Mouse (Mus musculus): ENCODE results near the gene Mylk.
"Not testable (repeated sequence)": the region's sequence is repeated elsewhere in the genome, so short reads cannot be mapped to it uniquely, and the experiment has no call there.

Gene Mylk

DNA sequence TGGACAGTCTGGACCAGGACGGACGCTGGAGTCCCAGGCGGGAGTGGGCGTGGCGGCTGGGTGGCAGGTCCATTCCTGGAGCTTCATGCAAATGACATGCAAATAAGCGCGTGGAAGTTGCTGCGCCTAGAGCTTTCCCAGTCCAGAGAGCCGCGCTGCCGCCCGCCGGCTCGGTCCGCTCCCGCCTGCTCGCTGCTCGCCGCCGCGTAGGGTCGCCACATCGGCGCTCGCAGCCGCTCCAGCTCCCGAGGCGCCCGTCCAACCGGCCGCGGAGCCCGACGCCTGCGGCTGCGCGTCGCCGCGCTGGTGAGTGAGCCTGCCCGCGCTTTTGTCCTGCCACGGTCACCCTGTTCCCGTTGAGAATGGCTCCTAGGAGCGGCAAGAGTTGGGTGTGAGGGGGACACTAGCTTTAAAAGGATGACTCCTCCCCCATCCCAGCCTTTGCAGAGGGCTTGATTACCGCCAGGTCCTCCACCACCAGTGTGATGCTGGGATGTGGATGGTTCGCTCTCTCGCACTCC lies at the start of gene Mylk:
Gene Mylk (plus strand): TSS at position 146 of the 521 bp plus-strand sequence.
- DNase-seq (ENCODE audit: low read depth, low spot score): peak; percentile 87

DNA sequence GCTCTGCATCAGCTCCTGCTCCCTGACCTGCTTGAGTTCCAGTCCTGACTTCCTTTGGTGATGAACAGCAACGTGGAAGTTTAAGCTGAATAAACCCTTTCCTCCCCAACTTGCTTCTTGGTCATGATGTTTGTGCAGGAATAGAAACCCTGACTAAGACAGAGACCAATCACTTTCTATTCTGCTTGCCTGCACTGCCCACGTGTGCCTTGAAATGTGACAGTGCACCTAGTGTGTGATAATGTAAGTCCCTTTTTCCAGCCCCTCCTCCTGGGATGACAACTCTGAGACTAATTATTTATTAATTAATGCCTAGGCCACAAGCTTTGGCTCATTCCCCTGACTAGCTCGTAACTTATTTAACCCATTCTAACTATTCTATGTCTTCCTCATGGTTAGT lies 46.3 kb upstream of the Mylk start:
- not testable (repeated sequence) for DNase-seq (ENCODE audit: low read depth, low spot score)

DNA sequence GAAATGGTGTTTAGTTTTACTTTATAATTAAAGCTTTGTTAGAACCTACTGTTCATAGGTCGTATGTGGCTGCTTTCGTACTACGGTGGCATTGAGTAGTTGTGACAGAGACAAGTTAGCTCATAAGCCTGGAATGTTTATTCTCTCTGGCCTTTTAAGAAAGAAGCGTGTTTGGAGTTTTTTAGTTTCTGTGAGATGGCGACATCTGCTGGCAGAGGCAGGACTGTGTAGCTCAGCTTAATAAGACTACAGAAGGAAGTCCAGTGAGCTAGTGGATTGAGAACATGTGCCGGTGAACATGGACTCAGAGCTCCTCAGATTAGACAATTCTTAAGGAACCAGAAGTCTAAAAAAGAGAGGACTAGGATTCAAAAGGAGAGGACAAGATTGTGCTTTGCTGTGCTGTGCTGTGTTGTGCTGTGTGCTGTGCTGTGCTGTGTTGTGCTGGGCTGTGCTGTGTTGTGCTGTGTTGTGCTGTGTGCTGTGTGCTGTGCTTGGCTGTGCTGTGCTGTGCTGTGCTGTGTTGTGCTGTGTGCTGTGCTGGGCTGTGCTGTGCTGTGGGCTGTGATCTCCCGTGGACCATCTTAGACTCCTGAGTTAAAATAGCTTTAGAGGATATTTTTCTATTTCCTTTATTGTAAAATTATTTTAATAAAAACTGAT lies 44.7 kb upstream of the Mylk start:
- DNase-seq (ENCODE audit: low read depth, low spot score): peak; percentile 79

DNA sequence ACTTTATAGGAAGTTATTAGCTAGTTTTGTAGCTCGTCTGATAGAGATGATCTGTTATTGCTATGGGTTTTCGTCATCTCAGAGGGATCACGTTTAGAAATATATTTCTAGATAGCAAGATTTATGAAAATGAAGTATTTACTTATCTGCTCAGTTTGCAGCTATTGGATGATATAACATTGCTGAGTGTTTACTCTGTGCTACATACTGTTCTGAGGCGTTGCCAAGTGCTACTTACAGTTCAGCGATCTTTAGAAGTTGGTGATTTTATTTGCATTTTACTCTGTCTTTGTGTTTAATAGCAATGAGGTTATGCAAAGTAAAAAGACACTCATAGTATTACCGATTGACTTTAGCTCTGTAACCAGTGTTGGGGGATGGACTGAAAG lies 44.2 kb upstream of the Mylk start:
- no peak for DNase-seq (ENCODE audit: low read depth, low spot score)

DNA sequence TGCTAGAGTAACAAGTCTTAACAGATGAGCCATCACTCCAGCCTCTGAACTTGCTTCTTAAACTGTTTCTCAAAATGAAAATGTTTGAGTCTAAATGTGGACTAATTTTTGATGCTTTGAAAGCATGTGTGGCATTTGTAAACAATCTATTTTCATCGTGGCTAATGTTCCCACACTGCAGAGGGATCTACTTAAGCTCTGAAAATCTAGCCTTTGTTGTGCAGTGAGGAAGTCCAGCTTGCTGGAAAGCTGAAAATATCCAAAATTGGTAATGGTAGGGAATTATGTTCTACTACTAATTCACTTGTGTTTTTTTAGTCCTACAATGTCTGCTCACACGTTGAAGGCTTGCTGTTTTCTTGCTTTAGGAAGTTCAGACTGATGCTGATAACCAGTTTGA lies 39.0 kb upstream of the Mylk start:
- no peak for DNase-seq (ENCODE audit: low read depth, low spot score)

DNA sequence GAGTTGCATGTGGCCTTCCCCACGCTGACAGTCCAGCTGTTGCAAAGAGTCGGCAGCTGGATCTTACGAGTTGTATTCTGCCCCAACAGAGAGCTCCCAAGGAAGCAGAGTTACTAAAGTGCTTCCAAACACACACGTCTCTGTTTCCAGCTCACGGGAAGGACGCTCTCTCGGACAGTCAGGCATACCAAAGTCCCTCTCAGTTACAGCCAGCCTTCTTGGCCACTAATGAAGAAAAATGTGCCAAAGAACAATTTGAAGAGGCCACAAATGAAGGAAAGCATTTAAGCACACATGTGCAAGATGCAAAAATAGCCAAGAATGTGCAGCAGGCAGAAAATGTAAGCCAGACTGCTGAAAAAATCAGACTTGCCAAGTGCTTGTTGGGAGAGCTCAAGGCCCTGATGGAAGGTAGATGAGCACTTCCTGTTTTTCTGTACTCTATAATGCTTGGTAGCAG lies 38.5 kb upstream of the Mylk start:
- no peak for DNase-seq (ENCODE audit: low read depth, low spot score)

DNA sequence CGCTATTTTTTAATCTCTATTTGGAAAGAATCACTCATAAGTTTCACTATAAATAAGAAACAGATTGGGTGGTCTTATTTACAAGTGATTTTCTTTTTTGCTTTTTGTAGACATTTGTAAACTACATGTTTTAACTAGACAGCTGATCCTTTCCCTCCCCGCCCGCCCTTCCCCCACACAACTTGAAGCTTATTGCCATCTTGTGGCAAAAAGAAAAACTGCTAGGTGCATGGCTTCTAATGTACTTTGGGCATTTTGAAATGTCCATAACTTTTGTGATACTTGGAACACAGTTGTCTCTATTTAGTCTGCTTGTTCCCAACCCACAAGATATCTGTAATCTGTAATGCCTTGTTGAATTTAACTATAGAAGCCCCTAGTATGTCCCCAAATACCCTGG lies 33.5 kb upstream of the Mylk start:
- DNase-seq (ENCODE audit: low read depth, low spot score): peak; percentile 27

DNA sequence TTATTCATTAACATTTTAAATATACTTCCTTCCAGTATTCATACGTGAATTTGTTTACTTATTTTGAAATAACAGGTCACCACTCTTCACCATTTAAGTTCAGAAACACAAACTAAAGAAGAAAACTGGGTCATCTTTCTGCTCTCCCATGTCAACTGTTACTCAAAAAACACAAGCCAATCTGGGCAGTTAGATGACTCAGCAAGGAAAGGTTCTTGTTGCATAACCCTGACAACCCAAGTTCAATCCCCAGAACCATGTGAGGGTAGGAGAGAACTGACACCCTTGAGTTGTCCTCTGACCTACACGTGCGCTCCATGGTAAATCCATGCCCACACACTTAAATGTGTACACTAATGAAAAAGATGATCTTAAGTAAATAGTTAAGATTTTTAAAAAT lies 19.9 kb upstream of the Mylk start:
- DNase-seq (ENCODE audit: low read depth, low spot score): no peak

DNA sequence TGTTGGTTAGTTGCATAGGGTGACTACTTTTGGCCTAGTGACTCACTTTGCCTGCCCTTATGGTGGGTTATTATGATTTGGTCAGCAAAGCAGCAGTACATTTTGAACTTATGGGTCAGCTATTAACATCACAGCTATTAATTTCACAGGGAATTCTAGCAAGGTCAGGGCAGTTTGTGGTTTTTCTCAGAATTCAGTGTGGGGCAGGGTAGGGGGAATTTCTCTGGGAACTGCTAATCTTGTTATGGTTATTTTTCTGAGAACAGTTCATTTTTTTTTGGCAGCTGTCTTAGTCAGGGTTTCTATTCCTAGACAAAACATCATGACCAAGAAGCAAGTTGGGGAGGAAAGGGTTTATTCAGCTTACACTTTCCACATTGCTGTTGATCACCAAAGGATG lies 16.4 kb upstream of the Mylk start:
- not testable (repeated sequence) for DNase-seq (ENCODE audit: low read depth, low spot score)

DNA sequence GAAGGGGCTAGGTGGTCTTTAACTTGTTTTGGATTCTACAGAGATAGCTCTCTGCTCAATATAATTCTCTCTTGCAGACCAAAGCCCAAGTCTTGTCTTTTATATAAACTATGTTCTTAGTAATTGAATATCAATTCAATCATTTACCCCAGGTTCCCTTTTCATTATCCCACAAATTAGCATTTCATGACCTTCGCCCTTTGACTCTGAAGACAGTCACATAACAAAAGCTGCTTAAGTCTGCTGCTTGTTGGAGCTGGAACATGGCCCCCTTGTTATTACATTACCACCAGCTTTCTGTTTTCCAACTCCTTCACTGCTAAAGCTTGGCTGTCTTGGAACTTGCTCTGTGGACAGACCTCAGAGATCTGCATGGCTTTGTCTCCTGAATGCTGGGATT lies 15.6 kb upstream of the Mylk start:
- DNase-seq (ENCODE audit: low read depth, low spot score): peak; percentile 24

DNA sequence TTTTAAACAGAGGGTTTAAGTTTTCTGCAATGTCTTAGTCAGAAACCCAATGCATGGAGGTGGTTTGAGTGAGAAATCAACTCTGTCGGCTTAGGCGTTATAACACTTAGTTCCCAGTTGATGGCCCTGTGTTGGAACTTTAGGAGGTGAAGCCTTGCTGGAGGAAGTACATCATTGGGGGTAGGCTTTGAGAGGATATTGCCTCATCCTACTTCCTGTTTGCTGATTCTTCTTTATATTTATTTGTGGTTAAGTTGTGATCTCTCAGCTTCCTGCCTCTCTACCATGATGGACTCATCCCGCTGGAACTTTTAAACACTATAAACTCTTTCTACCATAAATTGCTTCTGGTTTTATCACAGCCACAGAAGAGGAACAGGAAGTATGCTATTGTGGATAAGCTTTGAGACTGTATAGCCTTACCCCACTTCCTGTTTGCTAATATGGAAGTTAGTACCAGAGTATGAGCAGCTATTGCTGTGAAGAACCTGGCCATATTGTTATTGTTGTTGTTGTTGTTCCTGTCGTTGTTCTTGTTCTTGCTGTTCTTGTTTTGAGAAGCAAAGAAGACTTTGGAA lies 6.3 kb upstream of the Mylk start:
- DNase-seq (ENCODE audit: low read depth, low spot score): no peak

DNA sequence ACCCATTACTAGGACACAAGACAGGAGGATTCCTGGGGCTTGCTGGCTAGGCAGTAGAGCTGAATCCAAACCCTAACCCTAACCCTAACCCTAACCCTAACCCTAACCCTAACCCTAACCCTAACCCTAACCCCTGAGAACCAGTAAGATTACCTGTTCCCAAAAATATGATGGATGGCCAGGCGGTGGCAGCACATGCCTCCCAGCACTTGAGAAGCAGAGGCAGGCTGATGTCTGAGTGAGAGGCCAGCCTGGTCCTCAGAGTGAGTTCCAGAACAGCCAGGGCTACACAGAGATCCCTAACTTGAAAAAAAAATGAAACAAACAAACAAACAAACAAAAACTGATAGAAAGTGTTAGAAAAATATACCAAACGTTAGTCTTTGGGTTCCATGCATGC lies 2.1 kb upstream of the Mylk start:
- DNase-seq (ENCODE audit: low read depth, low spot score): peak; percentile 32

DNA sequence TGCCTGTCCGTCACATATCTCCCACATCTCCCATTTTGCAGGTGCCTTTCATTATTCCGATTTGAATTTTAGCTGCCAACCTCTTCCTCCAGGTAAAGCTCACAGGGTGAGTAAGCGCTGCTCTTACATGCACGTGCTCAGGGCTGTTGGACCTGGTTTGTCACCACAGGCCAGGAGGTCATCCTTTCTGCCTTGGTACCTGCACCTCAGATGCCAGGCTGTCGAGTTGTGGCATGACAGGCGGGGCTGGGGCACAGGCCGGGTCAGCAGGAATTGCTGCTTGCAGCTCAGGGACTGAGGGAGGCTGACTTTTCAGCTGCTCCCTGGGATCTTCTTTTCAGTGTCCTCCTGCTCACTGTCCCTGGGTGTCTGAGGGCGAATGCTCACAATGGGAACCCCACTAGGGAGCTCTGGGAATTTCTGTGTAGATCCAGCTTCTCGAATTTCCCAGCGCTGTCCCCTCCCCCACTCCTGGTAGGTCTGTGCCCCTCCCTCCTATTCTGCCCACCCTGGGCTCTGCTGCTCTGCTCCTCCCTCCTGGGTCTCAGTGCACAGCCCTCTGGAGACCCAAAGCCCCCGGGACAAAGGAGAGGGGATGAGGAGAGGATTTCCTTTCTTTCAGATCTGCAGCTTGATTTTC lies 3.2 kb downstream of the Mylk start:
- DNase-seq (ENCODE audit: low read depth, low spot score): peak; percentile 31

DNA sequence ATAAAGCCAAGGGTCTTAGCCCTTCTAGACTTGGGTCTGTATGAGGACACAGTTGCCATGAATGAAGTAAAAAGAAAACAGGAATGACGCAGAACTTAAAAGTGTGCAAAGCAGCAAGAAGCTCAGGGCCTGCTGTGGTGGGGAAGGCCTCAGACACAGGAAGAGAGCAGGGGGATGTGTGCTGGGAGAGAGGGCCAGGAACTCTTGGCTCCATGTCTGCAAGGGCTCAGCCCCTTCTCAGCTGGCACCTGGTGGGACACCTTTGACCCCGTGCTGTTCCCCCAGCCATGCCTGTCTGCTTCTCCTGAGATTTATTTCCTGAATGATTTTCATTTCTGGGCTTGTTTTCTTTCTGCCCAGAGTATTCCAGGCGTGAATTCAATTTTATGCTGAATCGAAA lies 4.5 kb downstream of the Mylk start:
- no peak for DNase-seq (ENCODE audit: low read depth, low spot score)

DNA sequence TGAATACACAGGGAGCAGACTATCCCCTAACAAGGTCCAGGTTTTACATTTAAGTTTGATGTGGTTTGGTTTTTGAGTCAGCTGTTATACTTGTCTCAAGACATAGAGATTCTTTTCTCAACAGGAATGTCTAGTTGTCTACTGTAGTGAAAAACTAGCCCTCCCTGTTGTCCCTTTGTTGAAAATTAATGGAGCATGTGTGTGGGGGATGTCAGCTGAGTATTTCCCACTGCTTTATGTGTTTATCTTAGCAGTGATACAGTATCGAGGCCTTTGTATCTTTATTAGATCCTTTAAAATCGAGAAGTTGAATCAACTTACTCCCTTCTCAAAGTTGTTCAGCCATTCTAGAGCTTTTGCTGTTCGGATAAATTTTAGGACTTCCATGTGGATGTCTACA lies 7.0 kb downstream of the Mylk start:
- DNase-seq (ENCODE audit: low read depth, low spot score): no peak

DNA sequence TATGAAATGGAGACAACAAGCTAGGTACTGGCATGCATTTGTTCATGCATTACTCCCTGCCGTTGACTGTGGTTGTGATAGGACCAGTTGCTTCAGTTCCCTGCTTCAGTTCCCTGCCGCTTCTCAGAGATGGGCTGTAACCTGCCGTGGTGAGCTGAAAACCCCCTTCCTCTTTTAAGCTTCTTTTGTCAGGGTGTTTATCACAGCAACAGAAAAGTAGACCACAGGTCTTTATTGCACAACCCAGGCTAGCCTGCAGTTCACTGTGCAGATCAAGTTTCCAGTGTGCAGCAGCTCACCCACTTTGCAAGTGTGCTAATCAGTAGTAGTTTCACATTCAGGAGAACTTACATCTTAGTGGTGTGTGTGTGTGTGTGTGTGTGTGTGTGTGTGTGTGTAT lies 8.0 kb downstream of the Mylk start:
- no peak for DNase-seq (ENCODE audit: low read depth, low spot score)

DNA sequence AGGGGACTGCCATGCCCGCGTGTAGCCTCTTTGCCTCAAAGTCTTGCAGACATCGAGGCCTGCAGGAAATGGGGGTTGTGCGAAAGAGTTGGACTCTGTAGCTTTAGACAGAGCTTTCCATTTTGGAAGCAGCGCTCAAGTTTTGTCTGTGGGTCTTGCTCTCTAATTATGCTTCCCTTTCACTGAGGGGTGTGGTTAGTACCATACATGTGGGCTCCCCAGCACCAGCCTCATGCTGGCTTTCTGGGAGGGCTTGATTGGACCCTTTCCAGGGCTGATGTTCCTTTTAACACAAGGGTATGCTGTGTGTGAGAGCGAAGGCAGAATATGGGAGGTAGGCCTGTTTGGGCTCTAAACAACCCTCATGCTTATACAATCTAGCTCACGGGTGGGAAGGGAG lies 12.0 kb downstream of the Mylk start:
- DNase-seq (ENCODE audit: low read depth, low spot score): no peak

DNA sequence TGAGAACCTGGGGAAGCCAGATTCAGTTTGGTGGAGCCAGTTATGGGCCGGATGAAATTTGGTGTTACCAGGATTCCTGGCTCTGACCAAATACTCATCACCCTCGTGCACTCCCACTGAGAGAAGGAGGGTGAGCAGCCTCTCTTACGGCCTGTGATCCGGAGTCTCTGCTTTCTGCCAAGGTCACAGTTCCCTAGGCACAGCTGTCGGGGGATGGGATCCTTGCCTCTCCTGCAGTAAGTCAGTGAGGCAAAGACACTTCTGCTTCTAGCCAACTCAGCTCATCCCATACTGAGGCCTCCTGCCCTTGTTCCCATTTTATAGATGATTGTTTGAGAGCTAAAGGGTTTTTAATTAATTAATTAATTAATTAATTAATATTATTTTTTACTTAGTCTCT lies 13.2 kb downstream of the Mylk start:
- no peak for DNase-seq (ENCODE audit: low read depth, low spot score)

DNA sequence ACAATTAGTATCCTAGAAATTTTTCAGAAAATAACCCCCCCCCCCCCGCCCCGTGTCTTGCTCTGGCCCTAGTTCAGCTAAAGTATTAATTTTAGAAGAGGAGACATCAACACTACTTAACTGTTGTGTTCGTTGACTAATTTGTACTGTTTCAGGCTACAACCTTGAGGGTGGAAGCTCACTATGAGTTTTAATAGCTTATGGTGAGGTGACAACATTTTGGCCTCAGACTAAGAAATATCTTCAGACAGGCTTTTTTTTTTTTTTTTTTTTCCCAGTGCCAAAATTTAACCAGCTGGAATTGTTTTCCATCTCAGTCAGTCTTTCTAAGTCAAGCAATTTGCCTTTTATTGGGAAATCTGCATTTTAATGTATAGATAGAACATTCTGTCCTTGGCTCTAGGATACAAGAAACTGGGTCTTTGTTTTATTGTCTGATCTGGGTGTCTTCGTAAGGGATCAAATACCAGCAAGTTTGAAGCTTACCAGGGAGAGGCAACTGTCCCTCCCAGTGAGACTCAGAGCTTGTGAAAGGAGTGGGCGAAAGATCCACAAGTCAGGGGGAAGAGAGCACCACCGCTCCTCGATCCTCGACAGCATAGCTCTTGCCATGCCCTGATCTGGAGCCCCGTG lies 19.1 kb downstream of the Mylk start:
- DNase-seq (ENCODE audit: low read depth, low spot score): no peak

DNA sequence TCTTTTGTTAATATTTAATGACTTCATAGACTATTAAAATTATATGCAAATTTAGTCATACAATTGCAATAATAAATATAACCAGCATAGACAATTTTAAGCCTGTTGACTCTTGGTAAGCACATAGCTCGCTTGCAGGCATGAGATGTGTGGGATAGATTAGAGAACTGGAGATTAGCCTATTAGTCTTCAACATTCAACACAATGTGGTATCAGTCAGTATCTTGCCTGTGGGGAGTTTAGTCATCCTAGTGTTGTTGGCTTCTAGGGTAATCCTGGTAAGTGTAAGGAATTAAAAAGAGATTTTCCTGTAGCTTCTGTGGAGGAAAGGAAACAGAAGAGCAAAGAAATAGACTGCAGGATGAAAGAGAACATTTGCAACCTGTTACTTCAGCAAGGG lies 20.7 kb downstream of the Mylk start:
- no peak for DNase-seq (ENCODE audit: low read depth, low spot score)

DNA sequence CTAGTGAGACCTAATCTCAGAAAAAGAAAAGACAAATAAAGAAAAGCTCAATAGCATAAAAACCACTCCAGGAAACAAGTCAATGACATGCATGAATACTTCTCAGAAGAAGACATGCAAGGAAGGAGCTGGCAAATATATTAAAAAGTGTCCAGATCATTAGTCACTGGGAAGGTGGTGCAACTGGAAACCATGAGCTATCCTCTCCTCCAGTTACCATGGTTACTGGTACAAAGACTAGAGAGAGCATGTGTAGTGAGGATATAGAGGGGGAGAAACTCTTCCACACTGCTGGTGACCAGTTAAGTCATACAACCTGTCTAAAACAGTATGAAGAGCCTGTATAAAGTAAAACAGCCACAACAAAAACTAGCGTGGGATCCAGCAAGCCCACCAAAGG lies 21.2 kb downstream of the Mylk start:
- DNase-seq (ENCODE audit: low read depth, low spot score): no peak

DNA sequence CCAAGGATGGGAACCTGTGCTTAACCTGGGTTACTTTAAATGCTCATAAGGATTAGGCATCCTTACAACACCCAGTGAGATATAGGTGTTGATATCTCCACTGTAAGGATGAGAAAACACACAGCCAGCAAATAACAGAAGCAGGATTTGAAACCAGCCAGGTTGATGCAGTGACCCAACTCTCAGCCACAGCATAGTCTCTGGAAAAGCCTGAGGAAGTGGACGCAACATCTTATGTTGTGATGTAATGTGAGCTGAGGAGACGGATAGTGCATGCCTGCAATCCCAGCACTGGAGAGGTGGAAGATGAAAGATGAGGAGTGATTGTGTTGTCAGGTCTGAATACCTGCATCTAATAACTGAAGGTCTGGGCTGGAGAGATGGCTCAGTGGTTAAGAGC lies 22.4 kb downstream of the Mylk start:
- DNase-seq (ENCODE audit: low read depth, low spot score): no peak

DNA sequence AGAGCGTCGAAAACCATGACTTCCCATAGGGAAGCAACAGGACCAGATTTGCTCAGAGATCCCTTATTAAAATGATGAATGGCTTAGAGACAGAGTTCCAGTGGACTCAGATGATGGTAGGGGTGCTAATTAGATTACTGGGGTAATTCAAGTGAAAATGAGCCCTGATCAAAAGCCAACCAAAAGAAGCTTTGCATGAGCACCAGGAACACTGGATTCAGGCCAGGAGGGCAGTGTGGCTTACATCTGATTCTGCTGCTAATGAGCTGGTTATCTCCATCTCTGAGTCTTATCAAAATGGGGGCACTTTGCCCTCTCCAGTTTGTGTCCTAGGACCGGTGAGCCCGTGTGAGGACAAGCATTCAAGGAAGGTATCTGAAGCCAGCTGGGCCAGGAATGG lies 23.4 kb downstream of the Mylk start:
- DNase-seq (ENCODE audit: low read depth, low spot score): no peak
